Mouse (Mus musculus) brain, embryonic 14.5 days (tissue): ENCODE results near the gene Pabpn1l.

Source experiments
- CTCF ChIP-seq: fragments of 200-500 bp; IDR thresholded peaks from 2 replicates; pipeline ENCODE4 v1.5.1; 2012; ENCODE audit warnings: inconsistent platforms, mild to moderate bottlenecking, moderate library complexity, borderline replicate concordance; ENCODE audit not compliant: insufficient read depth, insufficient read length; ENCODE audit errors: extremely low read depth
- POLR2A ChIP-seq: fragments of 200-500 bp; IDR thresholded peaks from 2 replicates; pipeline ENCODE4 v1.6.1; 2012; ENCODE audit warnings: mild to moderate bottlenecking, inconsistent platforms, borderline replicate concordance; ENCODE audit not compliant: poor library complexity, insufficient read depth, insufficient read length, severe bottlenecking; ENCODE audit errors: extremely low read depth

DNA sequence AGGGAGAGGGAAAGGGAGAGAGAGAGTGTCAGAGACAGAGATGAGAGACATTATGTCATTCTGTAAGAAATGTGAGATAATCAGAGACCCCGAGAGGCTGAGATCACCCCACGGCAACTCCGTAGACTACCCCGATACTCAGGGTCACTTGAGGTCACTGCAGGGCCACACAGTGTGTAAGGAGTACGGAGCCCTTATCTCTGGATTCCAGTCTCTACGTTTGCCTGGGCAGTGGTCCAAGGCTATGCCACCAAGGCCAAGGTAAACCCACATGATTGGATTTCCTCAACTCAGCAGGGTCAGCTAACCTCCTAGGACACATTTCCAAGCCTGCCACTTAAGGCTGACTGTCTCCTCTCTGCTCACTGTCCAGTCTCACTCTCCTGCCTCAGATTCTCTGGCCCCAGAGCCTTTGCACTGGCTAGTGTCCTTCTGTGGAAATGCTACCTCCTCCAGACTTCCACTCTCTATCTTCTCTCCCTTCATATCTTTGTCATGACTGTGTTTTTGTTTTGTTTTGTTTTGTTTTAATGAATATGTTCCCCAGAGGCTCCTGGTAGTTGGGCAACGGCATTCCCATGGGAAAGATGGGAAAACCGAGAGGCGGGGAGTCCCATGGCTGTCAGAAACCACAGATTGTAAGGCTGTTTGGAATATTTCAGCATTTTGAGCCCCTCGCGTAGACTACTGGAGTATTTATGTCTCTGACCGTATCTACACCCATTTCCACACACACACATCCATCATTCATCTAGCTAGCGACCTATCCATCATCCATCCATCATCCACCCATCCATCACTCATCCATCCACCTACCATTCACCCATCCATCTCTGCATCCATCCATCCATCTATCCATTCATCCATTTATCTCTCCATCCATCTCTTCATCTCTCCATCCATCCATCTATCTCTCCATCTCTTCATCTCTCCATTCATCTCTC is 33.8 kb upstream of the Pabpn1l start:
- TF ChIP-seq CTCF (no peak), POLR2A (no peak)
